Mouse (Mus musculus) olfactory bulb, adult 2 months (tissue): ENCODE measurements at regions not wholly inside any gene's neighbourhood (a gene's known extent, or its start where the extent isn't known, plus 50 kb on each side); places are given as distances from the start of the nearest gene placed in this dataset.

Experiments used
- CTCF ChIP-seq: fragments of 200-500 bp; IDR thresholded peaks from 2 replicates; pipeline ENCODE4 v1.5.1; 2012; ENCODE audit warnings: low read depth, mild to moderate bottlenecking, low read length, moderate library complexity; ENCODE audit not compliant: insufficient read depth
- POLR2A ChIP-seq: fragments of 200-500 bp; IDR thresholded peaks from 2 replicates; pipeline ENCODE4 v1.6.1; 2012; ENCODE audit warnings: mild to moderate bottlenecking, low read depth, low read length, moderate library complexity; ENCODE audit not compliant: insufficient read depth

DNA sequence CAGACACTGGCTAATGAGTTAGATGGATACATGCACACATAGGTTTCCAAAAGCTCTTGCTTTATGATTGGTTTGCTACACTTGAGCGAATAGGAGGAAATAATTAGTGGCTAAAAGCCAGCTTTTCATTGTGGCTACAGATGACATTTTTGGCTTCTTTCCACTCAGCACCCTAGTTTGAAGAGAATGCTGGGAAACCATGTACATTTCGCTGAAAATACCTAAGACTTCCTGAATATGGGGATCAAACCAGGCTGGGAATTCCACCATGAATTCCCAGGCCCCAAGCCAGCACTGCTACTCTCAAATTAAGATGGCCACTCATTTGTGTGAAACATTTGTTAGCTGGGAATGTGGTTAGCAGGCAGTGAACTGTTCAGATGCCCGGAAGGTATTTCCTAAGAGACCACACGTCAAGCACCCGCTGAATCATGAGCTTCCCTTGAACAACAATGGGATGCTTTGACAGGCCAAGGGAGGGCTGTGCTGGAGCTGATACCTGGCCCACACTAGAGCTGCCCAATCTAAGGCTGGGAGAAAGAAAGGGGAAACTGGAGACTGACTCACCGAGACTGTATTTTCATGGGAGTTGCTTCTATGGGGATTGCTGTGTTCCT is 195.5 kb downstream of the Foxa2 start:
- TF ChIP-seq CTCF (no peak), POLR2A (no peak)
